In genomic region chr2:90545261-90545660, GRCm38 (mm10) we compare ENCODE assay signal across 12 mouse cellular contexts. TPM values are rescaled to one million over a fixed set of nuclear protein-coding genes. Genes with fewer than 3 reads are reported as not detected.
DNase-seq lines count a peak whose midpoint lies in the region; ATAC-seq and TF ChIP-seq lines count a peak whose summit lies in the region.
"Had no signal": no experiment of that assay in that cellular context is flagged by ENCODE, and none has a peak within 500 bp of the region (broad histone marks: within the 10 kb centered on the region; RNA-seq: fewer than 3 reads in every experiment).

No protein-coding gene starts in this region.

- 67% methylated on average over 5 of the region's 5 CpGs for WGBS in heart, adult 2 months
- WGBS in forebrain, postnatal 0 days: 18% methylated on average over 5 of the region's 5 CpGs

- TF ChIP-seq POLR2A in heart, adult 2 months (IDR thresholded peaks at IDR 0.05; ENCODE audit: insufficient read depth, low read depth, low read length): no peak

- peaks cover 3% of the 10 kb centered on the region for H3K4me1 ChIP-seq in heart, adult 2 months (ENCODE audit: control insufficient read depth, insufficient read depth, low read length)
- no peaks in the 10 kb centered on the region for H3K4me1 ChIP-seq in forebrain, postnatal 0 days (ENCODE audit: insufficient read depth)

- intact Hi-C loops in heart, adult 2 months (cut with DNase I): no loop called here

- no peaks in the 10 kb centered on the region for H3K36me3 ChIP-seq in heart, adult 2 months (ENCODE audit: control insufficient read depth, insufficient read depth, low read length)
- H3K36me3 ChIP-seq in forebrain, postnatal 0 days (ENCODE audit: insufficient read depth): no peaks in the 10 kb centered on the region
- H3K36me3 ChIP-seq: heart, embryonic 15.5 days had no signal

- H3K4me3 ChIP-seq in heart, adult 2 months: no peak overlapping the region
- no peak overlapping the region for H3K4me3 ChIP-seq in forebrain, postnatal 0 days (ENCODE audit: low read depth, low read length)
- H3K4me3 ChIP-seq: heart, embryonic 15.5 days had no signal

- ATAC-seq in forebrain, postnatal 0 days: peak; percentile 70

- H3K79me2 ChIP-seq in heart, adult 2 months (replicated peaks; ENCODE audit: control insufficient read depth, insufficient read depth, low read length): no peaks in the 10 kb centered on the region; the same call in 1 of the 2 replicates

- no peaks in the 10 kb centered on the region for H3K27me3 ChIP-seq in heart, adult 2 months (ENCODE audit: control insufficient read depth, insufficient read depth, low read length)
- H3K27me3 ChIP-seq in forebrain, postnatal 0 days (ENCODE audit: insufficient read depth, low read length): no peaks in the 10 kb centered on the region
- H3K27me3 ChIP-seq: heart, embryonic 15.5 days had no signal

- TF ChIP-seq CTCF in heart, adult 2 months (IDR thresholded peaks at IDR 0.05): no peak
- no peak for TF ChIP-seq CTCF in forebrain, postnatal 0 days (IDR thresholded peaks at IDR 0.05; ENCODE audit: low read depth)

- H3K27ac ChIP-seq in heart, adult 2 months: no peak overlapping the region
- no peak overlapping the region; the same call in 1 of the 2 replicates for H3K27ac ChIP-seq in forebrain, postnatal 0 days (ENCODE audit: low read depth, low read length)
- H3K27ac ChIP-seq: heart, embryonic 15.5 days had no signal

- no peak overlapping the region for H3K4me2 ChIP-seq in forebrain, postnatal 0 days (ENCODE audit: low read depth)
- H3K4me2 ChIP-seq: heart, embryonic 15.5 days had no signal

- peak; percentile 34 to 40 for DNase-seq in heart, adult 18-20 months
- no peak for DNase-seq in heart, adult 2 months
- DNase-seq in right cerebral cortex, postnatal 10 days (ENCODE audit: low spot score in 2 of 2): peak; percentile 58 to 74
- no peak for DNase-seq in right cerebral cortex, postnatal 25 days
- peak; percentile 58 for DNase-seq in forebrain, postnatal 0 days
- DNase-seq in retina, postnatal 1 day: peak; percentile 33
- DNase-seq in spleen, postnatal 10 days (ENCODE audit: low spot score in 2 of 2): no peak
- DNase-seq in B cell, adult 2 months: no peak
- DNase-seq: adrenal gland, postnatal 36 days; lung, adult 2 months; thymus, postnatal 4 days had no signal

- TF ChIP-seq EP300 in heart, adult 2 months (IDR thresholded peaks at IDR 0.05; ENCODE audit: insufficient read depth, low read depth, low read length): no peak

- H3K9me3 ChIP-seq in forebrain, postnatal 0 days (ENCODE audit: low read length): no peaks in the 10 kb centered on the region
- H3K9me3 ChIP-seq: heart, embryonic 15.5 days had no signal

- no peak overlapping the region for H3K9ac ChIP-seq in heart, adult 2 months (ENCODE audit: low read depth, low read length)
- no peak overlapping the region for H3K9ac ChIP-seq in forebrain, postnatal 0 days
- H3K9ac ChIP-seq: heart, embryonic 15.5 days had no signal

RNA-seq across cellular contexts. Expression of gene Ptprj, which starts 35.2 kb away (rescaled TPM):
- total RNA-seq in heart, adult 18-20 months (2021): 1 to 10 TPM; 6.5 to 8.8 TPM
- 10 to 100 TPM in 1 of 2 experiments, 1 to 10 TPM in 1; 7.4 to 10.5 TPM for total RNA-seq in heart, adult 2 months (2021)
- 3.7 and 4.8 TPM in 2 replicates for polyA plus RNA-seq in heart, adult 2 months (2012; rRNA removed)
- 29.9 and 34.0 TPM in 2 replicates for total RNA-seq in forebrain, postnatal 0 days (2014; rRNA removed)
- polyA plus RNA-seq in forebrain, postnatal 0 days (2015; fragmentation: Nextera tagmentation; extraction: Ambion mirVana): 2.5 and 3.9 TPM in 2 replicates

Comparison
In these comparisons a context has a peak if more than half of its experiments do, and no peak if none do; other contexts are left out.
1. DNase-seq: peak in heart, adult 18-20 months (2 of 2), right cerebral cortex, postnatal 10 days (2 of 2), forebrain, postnatal 0 days (single experiment) and retina, postnatal 1 day (single experiment); none in heart, adult 2 months (0 of 2), right cerebral cortex, postnatal 25 days (single experiment), spleen, postnatal 10 days (0 of 2) and B cell, adult 2 months (0 of 2).